Mouse (Mus musculus) 416B (cell line): ENCODE measurements around the gene Il24.
A peak's percentile ranks its signal among the peaks of the same experiment; 100 is the strongest.

ENCODE experiments used
- DNase-seq: peaks from one replicate; pipeline ENCODE4 v3.0.0; 2011; ENCODE audit warnings: low read depth

Il24 gene

DNA sequence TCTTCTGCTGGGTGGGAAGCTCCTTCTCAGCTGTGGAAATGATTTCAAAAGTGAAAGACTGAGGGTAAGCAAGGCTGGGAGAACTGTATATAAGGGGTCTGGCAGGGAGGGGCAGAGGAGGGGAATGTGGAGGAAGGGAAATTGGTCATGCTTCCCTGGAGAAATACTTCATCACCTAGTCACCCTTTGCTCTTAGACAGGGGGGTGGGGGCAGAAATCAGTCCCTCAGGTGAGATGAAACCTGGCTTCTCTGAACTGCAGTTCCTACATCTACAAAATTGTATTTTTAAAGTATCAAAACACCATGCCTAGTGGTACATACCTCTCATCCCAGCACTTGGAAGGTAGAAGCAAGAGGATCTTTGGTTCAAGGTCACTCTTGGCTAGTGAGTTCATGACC lies at the start of gene Il24:
Gene Il24, minus strand, starts transcription at position 101 of the 400 bp plus-strand sequence.
- DNase-seq = no peak

DNA sequence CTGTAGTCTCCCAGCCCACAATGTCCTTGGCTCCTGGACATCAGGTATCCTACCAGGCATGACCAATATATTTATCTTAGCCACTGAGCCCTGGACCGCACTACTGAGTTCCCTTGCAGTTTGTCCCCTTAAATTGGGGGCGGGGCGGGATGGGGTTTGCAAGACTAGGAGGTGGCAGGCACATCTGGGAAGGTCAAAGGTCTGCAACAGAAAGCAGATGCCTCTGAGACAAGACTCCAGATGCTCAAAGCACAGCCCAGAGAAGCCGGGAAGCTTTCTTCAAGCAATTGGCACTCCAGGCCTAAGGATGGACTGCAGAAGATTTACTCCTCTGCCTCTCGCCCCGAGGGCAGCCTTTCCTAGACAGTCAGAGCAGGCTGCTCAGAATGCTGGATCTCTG lies 49.1 kb upstream of the Il24 start:
- no peak for DNase-seq

DNA sequence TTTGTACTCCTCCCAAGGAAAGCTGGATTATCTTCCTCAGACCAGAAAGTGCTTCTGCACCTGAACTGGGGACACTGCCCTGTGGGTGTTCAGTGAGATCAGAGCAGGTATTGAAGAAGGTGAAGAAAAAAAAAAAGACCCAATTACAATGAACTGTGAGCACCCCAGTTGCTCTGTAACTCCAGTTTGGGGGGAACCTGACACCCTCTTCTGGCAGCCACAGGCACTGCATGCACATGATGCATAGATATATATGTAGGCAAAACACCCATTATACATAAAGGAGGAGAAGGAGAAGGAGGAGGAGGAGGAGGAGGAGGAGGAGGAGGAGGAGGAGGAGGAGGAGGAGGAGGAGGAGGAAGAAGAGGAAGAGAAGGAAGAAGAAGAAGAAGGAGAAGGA lies 39.2 kb upstream of the Il24 start:
- DNase-seq = peak; percentile 21

- DNase-seq = peak; percentile 9
Measured at GRCm38 (mm10) chr1:130918323-130918980, 31.2 kb upstream of the Il24 start.

DNA sequence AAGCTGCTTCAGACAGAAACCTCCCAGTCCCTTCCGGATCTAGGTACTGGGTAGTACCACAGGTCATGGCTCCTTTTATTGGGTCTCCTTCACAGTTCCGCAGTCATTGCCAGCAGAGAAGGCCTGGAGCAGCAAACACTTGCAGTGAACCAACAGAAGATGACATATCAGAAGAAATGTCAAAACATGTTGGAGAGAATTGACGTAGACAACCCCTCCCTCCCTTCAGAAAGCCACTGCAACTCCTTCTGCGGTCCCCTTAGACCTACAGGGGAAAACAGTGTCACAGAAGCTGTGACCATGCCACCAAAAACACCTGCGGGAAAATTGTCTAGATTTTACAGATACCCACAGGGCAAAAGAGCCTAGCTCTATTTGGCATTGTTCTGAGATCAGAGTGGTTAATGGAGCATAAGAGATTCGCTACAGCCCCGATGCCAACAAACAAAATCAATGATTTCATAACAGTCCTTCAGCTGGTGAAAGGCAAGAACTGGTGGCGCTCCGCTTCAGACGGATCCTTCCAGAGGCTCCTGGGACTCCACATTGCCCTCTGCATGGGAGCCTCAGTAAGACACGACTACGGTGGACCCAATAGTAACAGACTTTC lies 24.3 kb upstream of the Il24 start, which contains the start of gene Il20:
Gene Il20, minus strand, starts transcription at position 51 of the 610 bp plus-strand sequence.
- no peak for DNase-seq

DNA sequence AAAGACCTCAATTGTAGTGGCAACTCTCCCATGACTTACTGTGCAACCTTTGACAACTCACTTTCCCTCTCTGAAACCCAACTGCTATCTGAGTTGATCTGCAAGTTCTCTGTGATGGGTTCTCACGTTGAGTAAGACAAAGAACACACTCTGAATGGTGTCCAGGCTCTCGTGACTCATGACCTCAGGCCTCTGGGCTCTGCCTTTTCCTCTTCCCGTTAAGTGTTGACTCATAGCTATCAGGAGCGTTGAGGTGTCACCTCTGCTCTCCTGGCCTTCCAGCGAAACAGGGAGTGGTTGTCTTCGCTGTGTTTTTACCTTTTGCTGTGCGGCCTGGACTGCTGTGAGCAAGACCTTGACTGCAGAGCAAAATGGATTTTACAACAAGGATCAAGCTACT lies 15.3 kb upstream of the Il24 start:
- DNase-seq = peak; percentile 69

- DNase-seq = no peak
Measured at GRCm38 (mm10) chr1:130894468-130894867, 7.2 kb upstream of the Il24 start.

DNA sequence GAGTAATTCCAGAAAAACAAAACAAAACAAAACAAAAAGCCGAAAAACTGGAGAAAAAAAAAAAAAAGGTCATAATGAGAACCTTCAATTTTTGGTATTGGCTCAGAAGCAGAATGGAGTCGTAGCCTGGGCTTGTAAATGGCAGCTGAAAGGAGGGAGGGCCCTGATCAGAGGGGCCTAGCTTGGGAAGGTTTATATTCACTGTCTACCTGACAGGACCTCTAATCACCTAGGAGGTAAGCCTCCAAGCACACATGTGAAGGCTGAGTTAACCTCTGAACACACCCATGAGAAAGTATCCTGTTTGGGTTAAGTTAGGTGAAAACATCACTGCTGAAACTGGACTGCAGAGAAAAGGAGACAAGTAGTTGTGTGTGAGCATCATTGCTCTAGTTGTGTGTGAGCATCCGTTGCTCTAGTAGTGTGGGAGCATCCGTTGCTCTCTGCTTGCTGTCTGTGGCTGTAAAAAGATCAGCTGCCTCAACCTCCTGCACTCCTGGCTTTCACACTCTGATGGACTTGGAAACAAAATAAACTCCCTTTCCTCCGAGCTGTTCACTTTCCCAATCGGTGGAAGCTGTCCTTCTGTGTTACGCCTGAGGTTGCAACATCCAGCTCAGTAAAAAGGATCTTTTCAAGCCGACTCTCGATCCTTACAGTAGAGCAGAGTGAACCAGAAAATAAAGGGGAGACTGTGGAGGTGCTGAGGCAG lies 6.2 kb upstream of the Il24 start:
- no peak for DNase-seq

GRCm38 (mm10) chr1:130892446-130892845 lies 5.2 kb upstream of the Il24 start:
- DNase-seq = no peak

DNA sequence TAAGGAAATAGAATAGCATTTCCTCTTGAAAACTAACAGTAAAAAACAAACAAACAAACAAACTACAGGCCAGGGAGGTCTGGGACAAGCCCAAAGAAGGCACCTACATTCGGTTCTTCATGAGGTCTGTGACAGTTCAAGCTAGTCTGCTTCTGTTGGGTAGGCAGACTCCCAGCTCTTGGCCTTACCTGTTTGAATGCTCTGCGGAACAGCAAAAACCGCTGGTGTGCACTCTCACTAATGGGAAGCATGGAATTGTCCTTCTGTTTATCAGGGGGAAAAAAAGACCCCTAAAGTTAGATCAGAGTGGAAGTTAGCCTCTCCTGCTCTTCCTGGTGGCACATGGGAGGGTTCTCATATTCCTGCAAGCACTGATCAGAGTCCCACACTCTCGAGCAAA lies 4.1 kb downstream of the Il24 start:
- DNase-seq = no peak

- no peak for DNase-seq
Measured at GRCm38 (mm10) chr1:130879927-130880326, 7.3 kb downstream of the Il24 start.

- DNase-seq = no peak
Measured at GRCm38 (mm10) chr1:130877889-130878614, 9.2 kb downstream of the Il24 start.

DNA sequence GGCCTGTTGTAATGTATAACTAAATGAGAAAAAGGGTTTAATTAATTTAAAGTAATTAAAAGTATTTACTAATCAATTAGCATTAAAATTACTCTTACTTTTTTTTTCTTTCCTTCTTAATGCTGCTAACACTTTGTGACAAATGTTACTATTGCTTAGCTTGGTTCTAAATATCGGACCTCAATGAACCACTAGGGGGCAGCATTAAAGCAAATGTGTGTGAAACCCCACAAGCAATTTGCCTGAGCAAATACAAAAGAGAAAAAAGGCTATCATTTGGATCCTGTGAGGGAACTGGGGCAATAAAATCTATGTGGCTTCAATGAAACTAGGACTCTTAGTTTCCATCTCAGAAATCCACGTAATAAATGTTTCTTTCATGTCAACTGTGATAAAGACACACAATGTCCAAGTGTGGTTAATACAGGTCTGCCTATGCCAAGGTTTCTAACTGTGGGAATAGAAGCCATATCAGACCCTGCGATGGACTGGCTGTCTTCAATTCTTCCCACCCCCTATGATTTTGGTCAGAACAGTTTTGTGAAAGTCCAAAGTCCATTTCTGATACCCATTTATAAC lies 10.2 kb downstream of the Il24 start:
- DNase-seq = peak; percentile 75

DNA sequence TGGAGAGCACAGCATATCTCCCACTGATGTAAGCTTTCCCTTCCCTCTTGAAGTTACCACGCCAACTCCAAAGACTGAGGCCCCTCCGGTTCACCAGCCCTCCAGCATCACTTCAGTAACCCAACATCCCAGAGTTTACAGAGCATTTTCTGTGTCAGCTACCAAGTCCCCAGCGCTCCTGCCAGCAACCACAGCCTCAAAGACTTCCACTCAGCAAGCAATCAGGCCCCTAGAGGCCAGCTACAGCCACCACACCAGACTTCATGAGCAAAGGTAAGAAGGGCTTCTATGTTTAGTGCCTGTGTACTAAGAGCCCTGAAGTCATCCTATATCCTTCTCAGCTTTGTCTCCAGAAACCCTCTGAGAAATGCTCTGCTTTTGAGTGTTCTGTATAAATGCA lies 11.3 kb downstream of the Il24 start:
- DNase-seq = peak; percentile 40

GRCm38 (mm10) chr1:130875139-130875538 lies 12.1 kb downstream of the Il24 start:
- DNase-seq = peak; percentile 62

DNA sequence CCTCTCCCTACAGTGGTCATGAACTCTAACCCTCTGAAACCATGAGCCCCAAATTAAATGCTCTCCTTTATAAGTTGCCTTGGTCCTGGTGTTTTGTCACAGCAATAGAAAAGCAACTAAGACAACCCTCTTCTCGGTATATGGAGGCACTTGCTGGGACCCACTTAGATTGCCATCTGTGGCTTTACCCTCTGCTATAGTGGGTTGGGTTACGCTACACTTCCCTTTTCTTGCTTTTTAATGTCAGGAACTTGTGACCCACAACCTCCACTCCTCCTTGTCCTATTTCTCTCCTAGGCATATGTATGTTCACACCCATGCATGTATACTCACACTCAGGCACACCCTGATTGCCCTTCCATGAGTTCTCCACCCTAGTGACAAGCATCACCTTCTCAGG lies 14.3 kb downstream of the Il24 start:
- DNase-seq = peak; percentile 36

- no peak for DNase-seq
Measured at GRCm38 (mm10) chr1:130865541-130866221, 21.6 kb downstream of the Il24 start, which contains the start of gene Fcmr. Gene Fcmr (plus strand): TSS chr1:130865669.

DNA sequence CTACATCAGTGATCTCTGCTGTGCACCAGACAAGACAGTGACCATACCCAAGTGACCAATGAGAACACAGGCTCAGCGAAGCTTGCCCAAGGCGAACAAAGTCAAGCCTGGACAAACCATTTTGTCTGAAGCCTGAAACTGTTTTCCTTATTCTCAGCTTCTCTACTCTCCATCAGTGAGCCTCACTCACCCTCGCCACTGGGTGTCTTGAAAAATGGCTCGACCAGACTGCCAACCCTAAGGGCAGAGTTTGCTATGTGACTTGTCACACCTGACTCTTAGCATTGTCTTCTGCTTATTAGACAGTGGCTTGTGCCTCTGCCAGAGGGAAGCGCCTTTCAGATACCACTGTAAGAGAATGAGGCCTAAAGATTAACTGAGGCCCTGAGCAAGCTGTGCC lies 22.5 kb downstream of the Il24 start:
- no peak for DNase-seq

- DNase-seq = no peak
Measured at GRCm38 (mm10) chr1:130864238-130864637, 23.0 kb downstream of the Il24 start.

DNA sequence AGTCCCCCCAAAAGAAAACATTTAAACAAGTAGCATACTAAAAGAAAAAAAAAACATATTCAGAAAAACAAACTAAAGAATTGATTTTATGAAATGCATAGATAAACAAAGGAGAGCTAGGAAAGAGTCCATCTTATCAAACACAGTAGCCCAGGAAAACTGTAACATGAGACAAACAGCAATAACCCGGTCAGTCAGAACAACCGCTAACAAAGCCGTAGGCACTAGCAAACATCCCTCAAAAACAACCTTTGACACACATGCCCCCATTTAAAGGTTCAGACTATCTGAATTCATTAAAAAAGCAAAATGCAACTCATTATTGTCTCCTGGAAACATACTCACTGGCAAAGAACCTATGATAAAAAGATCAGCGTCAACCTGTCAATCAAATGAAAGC lies 29.8 kb downstream of the Il24 start:
- no peak for DNase-seq

GRCm38 (mm10) chr1:130855723-130856122 lies 31.5 kb downstream of the Il24 start:
- no peak for DNase-seq

- no peak for DNase-seq
Measured at GRCm38 (mm10) chr1:130854819-130855218, 32.4 kb downstream of the Il24 start.
